Mouse (Mus musculus) forebrain, embryonic 10.5 days (tissue): Measurements from ENCODE around the gene 1810046K07Rik. TPM values are rescaled to one million over a fixed set of nuclear protein-coding genes. Genes with fewer than 3 reads are reported as not detected.

ENCODE experiments used
- polyA plus RNA-seq: library from polyadenylated mRNA; unstranded; fragments of >200 nt; fragmentation: Nextera tagmentation; extraction: Ambion mirVana; gene quantifications from 2 replicates; pipeline ENCODE4 v1.2.1, GENCODE M21; 2016

1810046K07Rik gene
- polyA plus RNA-seq, 1 experiment from 2014 or later, result not detected

Other genes starting within 250 kb of the 1810046K07Rik start
- gene 4833427G06Rik, start 226.8 kb downstream of the 1810046K07Rik start, polyA plus RNA-seq, result not detected in 2 replicates
- not detected in 2 replicates for gene Gm32742, start 163.4 kb downstream of the 1810046K07Rik start, polyA plus RNA-seq
- not detected in 2 replicates for gene Pou2af1, start 115.2 kb downstream of the 1810046K07Rik start, polyA plus RNA-seq
- gene Colca2, start 50.3 kb downstream of the 1810046K07Rik start, polyA plus RNA-seq, result 1.6 and 1.8 TPM in 2 replicates